Mouse (Mus musculus): ENCODE measurements at regions not wholly inside any gene's neighbourhood (a gene's known extent, or its start where the extent isn't known, plus 50 kb on each side); places are given as distances from the start of the nearest gene placed in this dataset.

GRCm38 (mm10) chr13:44057542-44057941 lies 273.0 kb downstream of the Cd83 start:
- Histone ChIP-seq H3K4me1 (ENCODE audit: control insufficient read depth, insufficient read depth, low read length) (0 out of 2 replicates have a peak, but pooled peaks cover 2% of the 10 kb centered on the region), H3K4me3 (ENCODE audit: insufficient read depth, low read length) (no peak overlapping the region), H3K27ac (ENCODE audit: insufficient read depth, low read length) (no peak overlapping the region)
- no peak for TF ChIP-seq POLR2A (IDR thresholded peaks at IDR 0.05; ENCODE audit: extremely low read depth, insufficient read depth, low read length)
- TF ChIP-seq CTCF (IDR thresholded peaks at IDR 0.05; ENCODE audit: extremely low read depth, insufficient read depth, low read length) = no peak

GRCm38 (mm10) chr13:44058277-44058676 lies 273.7 kb downstream of the Cd83 start:
- TF ChIP-seq POLR2A (IDR thresholded peaks at IDR 0.05; ENCODE audit: extremely low read depth, insufficient read depth, low read length) = no peak
- TF ChIP-seq CTCF (IDR thresholded peaks at IDR 0.05; ENCODE audit: extremely low read depth, insufficient read depth, low read length) = no peak
- H3K27ac ChIP-seq (ENCODE audit: insufficient read depth, low read length) = no peak overlapping the region
- no peak overlapping the region for H3K4me3 ChIP-seq (ENCODE audit: insufficient read depth, low read length)
- H3K4me1 ChIP-seq (ENCODE audit: control insufficient read depth, insufficient read depth, low read length) = 0 out of 2 replicates have a peak, but pooled peaks cover 2% of the 10 kb centered on the region

DNA sequence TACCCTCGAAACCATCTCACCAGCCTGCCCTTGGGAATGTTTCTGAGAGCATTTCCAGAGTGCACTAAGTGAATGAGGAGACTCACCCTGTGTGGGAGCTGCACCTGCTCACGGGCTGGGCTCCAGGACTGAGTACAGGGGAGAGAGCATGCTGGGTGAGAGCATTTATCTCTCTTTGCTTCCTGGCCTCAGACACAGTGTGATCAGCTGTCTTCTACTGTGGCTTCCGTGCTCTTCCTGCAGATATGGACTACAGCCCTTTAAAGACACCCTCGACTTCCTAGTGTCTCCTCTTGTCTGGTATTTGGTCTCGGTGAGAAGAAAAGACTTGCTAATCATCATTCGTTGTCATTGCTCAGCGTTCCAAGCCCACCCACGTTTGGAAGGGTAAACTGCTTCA lies 274.9 kb downstream of the Cd83 start:
- no peak overlapping the region for H3K4me3 ChIP-seq (ENCODE audit: insufficient read depth, low read length)
- H3K27ac ChIP-seq (ENCODE audit: insufficient read depth, low read length) = no peak overlapping the region
- H3K4me1 ChIP-seq (ENCODE audit: control insufficient read depth, insufficient read depth, low read length) = 0 out of 2 replicates have a peak, but pooled peaks cover 2% of the 10 kb centered on the region
- no peak for TF ChIP-seq CTCF (IDR thresholded peaks at IDR 0.05; ENCODE audit: extremely low read depth, insufficient read depth, low read length)
- TF ChIP-seq POLR2A (IDR thresholded peaks at IDR 0.05; ENCODE audit: extremely low read depth, insufficient read depth, low read length) = no peak

DNA sequence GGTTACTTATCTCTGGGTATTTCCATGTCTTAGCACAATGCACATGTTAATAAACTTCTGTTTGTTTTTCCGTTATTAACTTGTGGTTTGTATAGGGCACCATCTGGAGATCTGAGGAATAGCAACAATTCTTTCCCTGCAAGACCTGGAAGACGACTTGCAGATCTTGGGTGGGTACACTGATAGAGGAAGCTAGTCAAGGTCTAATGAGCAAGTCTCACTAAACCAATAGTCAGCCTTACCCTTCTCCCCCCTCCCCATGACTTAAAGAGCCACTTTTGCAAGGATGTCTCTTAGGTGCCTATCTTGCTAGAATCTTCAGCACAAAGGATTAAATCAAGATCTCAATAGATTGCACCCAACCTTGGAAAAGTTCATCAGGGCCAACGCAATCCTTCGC lies 276.7 kb downstream of the Cd83 start:
- 0 out of 2 replicates have a peak, but pooled peaks cover under 1% of the 10 kb centered on the region for H3K4me1 ChIP-seq (ENCODE audit: control insufficient read depth, insufficient read depth, low read length)
- no peak for TF ChIP-seq POLR2A (IDR thresholded peaks at IDR 0.05; ENCODE audit: extremely low read depth, insufficient read depth, low read length)
- TF ChIP-seq CTCF (IDR thresholded peaks at IDR 0.05; ENCODE audit: extremely low read depth, insufficient read depth, low read length) = no peak
- no peak overlapping the region for H3K4me3 ChIP-seq (ENCODE audit: insufficient read depth, low read length)
- no peak overlapping the region for H3K27ac ChIP-seq (ENCODE audit: insufficient read depth, low read length)

- TF ChIP-seq POLR2A (IDR thresholded peaks at IDR 0.05; ENCODE audit: extremely low read depth, insufficient read depth, low read length) (no peak), CTCF (IDR thresholded peaks at IDR 0.05; ENCODE audit: extremely low read depth, insufficient read depth, low read length) (no peak)
These were observed 277.2 kb downstream of the Cd83 start for GRCm38 (mm10) chr13:44061721-44062300.

GRCm38 (mm10) chr13:44063317-44063716 lies 278.7 kb downstream of the Cd83 start:
- no peaks in the 10 kb centered on the region for H3K4me1 ChIP-seq (ENCODE audit: control insufficient read depth, insufficient read depth, low read length)

More at GRCm38 (mm10) chr13:44061721-44062300, 277.2 kb downstream of the Cd83 start:
- Histone ChIP-seq H3K27ac (ENCODE audit: insufficient read depth, low read length) (no peak overlapping the region), H3K4me3 (ENCODE audit: insufficient read depth, low read length) (no peak overlapping the region), H3K4me1 (ENCODE audit: control insufficient read depth, insufficient read depth, low read length) (no peaks in the 10 kb centered on the region)

DNA sequence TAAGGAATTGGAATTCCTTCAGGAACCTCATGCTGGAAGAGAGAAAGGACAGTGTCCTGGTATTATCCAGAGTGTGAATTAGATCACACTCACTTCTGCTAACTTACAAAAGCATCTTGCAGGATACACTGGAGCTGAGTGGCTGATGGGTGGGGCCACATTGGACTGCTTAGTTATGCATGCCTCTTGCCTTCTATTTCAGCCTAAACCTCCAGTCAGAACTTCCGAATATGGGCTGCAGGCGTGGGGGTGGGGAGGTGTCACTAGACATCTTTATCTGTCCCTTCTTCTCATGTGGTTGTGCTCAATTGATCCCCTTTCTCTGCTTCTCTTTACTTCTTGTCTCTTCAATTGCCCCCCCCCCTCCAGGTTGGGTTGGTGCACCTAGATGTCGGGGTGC lies 279.5 kb downstream of the Cd83 start:
- TF ChIP-seq CTCF (IDR thresholded peaks at IDR 0.05; ENCODE audit: extremely low read depth, insufficient read depth, low read length) = no peak
- TF ChIP-seq POLR2A (IDR thresholded peaks at IDR 0.05; ENCODE audit: extremely low read depth, insufficient read depth, low read length) = no peak
- Histone ChIP-seq H3K27ac (ENCODE audit: insufficient read depth, low read length) (no peak overlapping the region), H3K4me3 (ENCODE audit: insufficient read depth, low read length) (no peak overlapping the region), H3K4me1 (ENCODE audit: control insufficient read depth, insufficient read depth, low read length) (no peaks in the 10 kb centered on the region)

More at GRCm38 (mm10) chr13:44063317-44063716, 278.7 kb downstream of the Cd83 start:
- Histone ChIP-seq H3K4me3 (ENCODE audit: insufficient read depth, low read length) (no peak overlapping the region), H3K27ac (ENCODE audit: insufficient read depth, low read length) (no peak overlapping the region)
- no peak for TF ChIP-seq POLR2A (IDR thresholded peaks at IDR 0.05; ENCODE audit: extremely low read depth, insufficient read depth, low read length)
- no peak for TF ChIP-seq CTCF (IDR thresholded peaks at IDR 0.05; ENCODE audit: extremely low read depth, insufficient read depth, low read length)

- no peak overlapping the region for H3K4me3 ChIP-seq (ENCODE audit: insufficient read depth, low read length)
- no peak for TF ChIP-seq CTCF (IDR thresholded peaks at IDR 0.05; ENCODE audit: extremely low read depth, insufficient read depth, low read length)
- TF ChIP-seq POLR2A (IDR thresholded peaks at IDR 0.05; ENCODE audit: extremely low read depth, insufficient read depth, low read length) = no peak
- H3K27ac ChIP-seq (ENCODE audit: insufficient read depth, low read length) = no peak overlapping the region
- no peaks in the 10 kb centered on the region for H3K4me1 ChIP-seq (ENCODE audit: control insufficient read depth, insufficient read depth, low read length)
These were observed 281.2 kb downstream of the Cd83 start for GRCm38 (mm10) chr13:44065741-44066185.

DNA sequence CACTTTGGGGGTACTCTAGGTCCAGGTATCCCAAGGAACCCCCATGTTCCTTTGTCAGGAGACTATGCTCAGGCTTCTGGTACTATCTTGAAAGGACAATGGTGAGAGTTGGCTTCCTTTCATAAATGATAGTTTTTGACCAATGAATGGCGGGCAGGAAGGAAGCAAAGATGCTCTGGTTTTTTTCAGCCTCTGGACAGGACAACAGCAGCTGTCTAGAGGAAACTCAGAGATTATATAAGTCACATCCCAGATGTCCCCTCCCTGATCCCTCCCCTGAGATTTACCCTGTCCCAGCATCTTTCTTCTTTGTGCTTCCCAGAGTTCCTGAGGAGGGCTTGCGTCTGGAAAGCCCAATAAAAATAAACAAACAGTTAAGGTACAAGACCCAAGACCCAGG lies 282.7 kb downstream of the Cd83 start:
- Histone ChIP-seq H3K27ac (ENCODE audit: insufficient read depth, low read length) (no peak overlapping the region), H3K4me1 (ENCODE audit: control insufficient read depth, insufficient read depth, low read length) (no peaks in the 10 kb centered on the region), H3K4me3 (ENCODE audit: insufficient read depth, low read length) (no peak overlapping the region)
- TF ChIP-seq CTCF (IDR thresholded peaks at IDR 0.05; ENCODE audit: extremely low read depth, insufficient read depth, low read length) (no peak), POLR2A (IDR thresholded peaks at IDR 0.05; ENCODE audit: extremely low read depth, insufficient read depth, low read length) (no peak)

- H3K4me3 ChIP-seq (ENCODE audit: insufficient read depth, low read length) = no peak overlapping the region
- no peak overlapping the region for H3K27ac ChIP-seq (ENCODE audit: insufficient read depth, low read length)
- H3K4me1 ChIP-seq (ENCODE audit: control insufficient read depth, insufficient read depth, low read length) = no peaks in the 10 kb centered on the region; the same call in 1 of the 2 replicates
- TF ChIP-seq CTCF (IDR thresholded peaks at IDR 0.05; ENCODE audit: extremely low read depth, insufficient read depth, low read length) (no peak), POLR2A (IDR thresholded peaks at IDR 0.05; ENCODE audit: extremely low read depth, insufficient read depth, low read length) (no peak)
These were observed 284.4 kb downstream of the Cd83 start for GRCm38 (mm10) chr13:44068951-44069350.
